Mouse (Mus musculus) lung, adult 2 months (tissue): ENCODE data around the gene Ly6g5b.

ENCODE experiments used
- CTCF ChIP-seq: fragments of 200-500 bp; IDR thresholded peaks from 2 replicates; pipeline ENCODE4 v1.5.1; 2011; ENCODE audit warnings: mild to moderate bottlenecking, low read length, control low read depth; ENCODE audit not compliant: insufficient read depth
- POLR2A ChIP-seq: fragments of 200-500 bp; IDR thresholded peaks from 2 replicates; pipeline ENCODE4 v1.6.1; 2011; ENCODE audit warnings: low read depth, mild to moderate bottlenecking, control low read depth, low read length, borderline replicate concordance; ENCODE audit errors: extremely low read depth

GRCm38 (mm10) chr17:35127017-35127416 lies 11.8 kb upstream of the Ly6g5b start:
- TF ChIP-seq POLR2A (no peak), CTCF (no peak)
